Mouse (Mus musculus): Measurements from ENCODE around the gene Tcf23. TPM values are rescaled to one million over a fixed set of nuclear protein-coding genes. Genes with fewer than 3 reads are reported as not detected.

Gene Tcf23
- total and polyA plus RNA-seq, 3 experiments: not detected

- TF ChIP-seq JUN (IDR thresholded peaks at IDR 0.05; ENCODE audit: insufficient read depth, low read depth, low read length): no peak
- TF ChIP-seq ZMIZ1 (IDR thresholded peaks at IDR 0.05; ENCODE audit: low read depth, low read length): no peak
- TF ChIP-seq MYC (IDR thresholded peaks at IDR 0.05; ENCODE audit: low read depth, low read length): peak; percentile 95
- TF ChIP-seq NRF1 (IDR thresholded peaks at IDR 0.05; ENCODE audit: low read depth, low read length): no peak
- TF ChIP-seq ZNF384 (IDR thresholded peaks at IDR 0.05; ENCODE audit: low read depth, low read length): no peak; the same call in 1 of the 2 replicates
- no peak for TF ChIP-seq TCF12 (IDR thresholded peaks at IDR 0.05; ENCODE audit: low read depth, low read length)
- no peak for TF ChIP-seq MEF2A (IDR thresholded peaks at IDR 0.05; ENCODE audit: borderline replicate concordance, low read depth, low read length)
- no peak for TF ChIP-seq UBTF (IDR thresholded peaks at IDR 0.05; ENCODE audit: low read depth, low read length)
- TF ChIP-seq POLR2A (IDR thresholded peaks at IDR 0.05; ENCODE audit: low read depth, low read length): no peak
Measured at GRCm38 (mm10) chr5:30998306-30998705, 29.8 kb downstream of the Tcf23 start (continued).

GRCm38 (mm10) chr5:30999324-30999723 lies 30.9 kb downstream of the Tcf23 start:
- Histone ChIP-seq H3K27ac (ENCODE audit: insufficient read depth, low read depth) (no peak overlapping the region), H3K4me1 (ENCODE audit: control insufficient read depth in 1 of 2, insufficient read depth in 2 of 2) (peaks cover 11 to 24% of the 10 kb centered on the region in 2 experiments), H3K4me2 (ENCODE audit: insufficient read depth, low read depth, poor library complexity, severe bottlenecking) (no peak overlapping the region), H3K9me3 (replicated peaks; ENCODE audit: low read length) (no peaks in the 10 kb centered on the region), H3K9ac (ENCODE audit: insufficient read depth, low read depth) (no peak overlapping the region), H3K27me3 (replicated peaks) (no peaks in the 10 kb centered on the region), H3K36me3 (replicated peaks in 1 of 2; ENCODE audit: control insufficient read depth in 1 of 2, insufficient read depth in 1 of 2, low read length in 1 of 2) (no peaks in the 10 kb centered on the region), H3K4me3 (replicated peaks in 1 of 3; ENCODE audit: low read depth in 2 of 3, low read length in 2 of 3, poor library complexity in 1 of 3) (no peak overlapping the region), H3K79me2 (replicated peaks; ENCODE audit: control insufficient read depth, extremely low read depth, insufficient read depth, poor library complexity, severe bottlenecking) (no peaks in the 10 kb centered on the region)
- in situ Hi-C loops (cut with MboI; ENCODE audit: low pct_ligation_motif_present, low pct_unique_long_range_greater_than_20kb, low sequenced_read_pairs) (no loop called here), dilution Hi-C loops (cut with MboI; ENCODE audit: extremely low pct_ligation_motif_present, extremely low pct_unique_long_range_greater_than_20kb, low sequenced_read_pairs) (no loop called here)
- no peak for DNase-seq (ENCODE audit: extremely low read depth)
- TF ChIP-seq ZNF384 (IDR thresholded peaks at IDR 0.05; ENCODE audit: low read depth, low read length) (peak; percentile 71), CHD2 (IDR thresholded peaks at IDR 0.05; ENCODE audit: low read length) (no peak), BHLHE40 (IDR thresholded peaks at IDR 0.05; ENCODE audit: low read depth, low read length) (no peak)

DNA sequence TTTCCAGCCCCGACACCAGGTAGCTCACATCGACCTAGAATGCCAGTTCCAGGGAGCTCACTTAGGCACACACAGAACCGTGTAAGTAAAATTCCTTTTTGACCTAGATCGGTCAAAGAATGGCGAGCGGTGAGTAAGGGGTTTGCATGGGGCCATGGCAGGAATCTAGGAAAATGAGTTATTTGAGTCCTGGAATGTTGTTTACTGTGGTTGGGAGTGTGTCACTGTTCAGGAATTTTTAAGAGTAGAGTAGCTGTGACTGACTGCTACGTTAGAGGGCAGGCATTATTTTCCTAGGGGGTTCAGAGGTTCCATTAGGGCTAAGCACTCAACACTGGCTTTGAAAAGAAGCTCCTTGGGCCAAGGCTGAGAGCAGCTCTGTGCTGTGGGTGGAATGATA lies 31.7 kb downstream of the Tcf23 start:
- H3K9ac ChIP-seq (ENCODE audit: insufficient read depth, low read depth): no peak overlapping the region
- H3K9me3 ChIP-seq (replicated peaks; ENCODE audit: low read length): no peaks in the 10 kb centered on the region
- H3K27me3 ChIP-seq (replicated peaks): no peaks in the 10 kb centered on the region
- no peaks in the 10 kb centered on the region for H3K36me3 ChIP-seq (replicated peaks in 1 of 2; ENCODE audit: control insufficient read depth in 1 of 2, insufficient read depth in 1 of 2, low read length in 1 of 2)
- peaks cover 5 to 23% of the 10 kb centered on the region in 2 experiments for H3K4me1 ChIP-seq (ENCODE audit: control insufficient read depth in 1 of 2, insufficient read depth in 2 of 2)
- dilution Hi-C loops (cut with MboI; ENCODE audit: extremely low pct_ligation_motif_present, extremely low pct_unique_long_range_greater_than_20kb, low sequenced_read_pairs) (no loop called here), in situ Hi-C loops (cut with MboI; ENCODE audit: low pct_ligation_motif_present, low pct_unique_long_range_greater_than_20kb, low sequenced_read_pairs) (loop anchor here (5.0 to 10.0 kb wide), 2 partner anchors 73 to 185 kb away; partner anchors contain the start of gene Mapre3)
- H3K79me2 ChIP-seq (replicated peaks; ENCODE audit: control insufficient read depth, extremely low read depth, insufficient read depth, poor library complexity, severe bottlenecking): no peaks in the 10 kb centered on the region
- no peak for DNase-seq (ENCODE audit: extremely low read depth)
- H3K4me2 ChIP-seq (ENCODE audit: insufficient read depth, low read depth, poor library complexity, severe bottlenecking): no peak overlapping the region
- TF ChIP-seq E2F4 (IDR thresholded peaks at IDR 0.05; ENCODE audit: insufficient replicate concordance, low read depth, low read length) (no peak), CTCF (conservative IDR thresholded peaks at IDR 0.05 in 1 of 2, IDR thresholded peaks at IDR 0.05 in 1 of 2; ENCODE audit: low read depth in 2 of 2, low read length in 2 of 2) (no peak), JUND (conservative IDR thresholded peaks at IDR 0.05; ENCODE audit: low read depth, low read length) (no peak), MEF2A (IDR thresholded peaks at IDR 0.05; ENCODE audit: borderline replicate concordance, low read depth, low read length) (no peak), GABPA (IDR thresholded peaks at IDR 0.05; ENCODE audit: insufficient replicate concordance, low read depth, low read length) (no peak), RCOR1 (conservative IDR thresholded peaks at IDR 0.05; ENCODE audit: low read depth, low read length) (no peak), ETS1 (conservative IDR thresholded peaks at IDR 0.05; ENCODE audit: low read depth, low read length) (no peak), NELFE (IDR thresholded peaks at IDR 0.05; ENCODE audit: low read depth, low read length) (no peak), MAX (IDR thresholded peaks at IDR 0.05; ENCODE audit: low read length) (no peak), MYC (IDR thresholded peaks at IDR 0.05; ENCODE audit: low read depth, low read length) (no peak), BHLHE40 (IDR thresholded peaks at IDR 0.05; ENCODE audit: low read depth, low read length) (no peak), ZMIZ1 (IDR thresholded peaks at IDR 0.05; ENCODE audit: low read depth, low read length) (no peak), CHD1 (IDR thresholded peaks at IDR 0.05; ENCODE audit: low read depth, low read length) (no peak), ZC3H11A (IDR thresholded peaks at IDR 0.05; ENCODE audit: low read depth, low read length) (no peak), PAX5 (IDR thresholded peaks at IDR 0.05; ENCODE audit: low read length) (no peak), KAT2A (IDR thresholded peaks at IDR 0.05; ENCODE audit: insufficient replicate concordance, low read length) (no peak), ELF1 (IDR thresholded peaks at IDR 0.05; ENCODE audit: low read depth, low read length) (no peak)
- H3K4me3 ChIP-seq (replicated peaks in 1 of 3; ENCODE audit: low read depth in 2 of 3, low read length in 2 of 3, poor library complexity in 1 of 3): no peak overlapping the region
- no peak overlapping the region for H3K27ac ChIP-seq (ENCODE audit: insufficient read depth, low read depth)
